10 mouse cellular contexts compared by ENCODE assay signal in the genomic region with DNA sequence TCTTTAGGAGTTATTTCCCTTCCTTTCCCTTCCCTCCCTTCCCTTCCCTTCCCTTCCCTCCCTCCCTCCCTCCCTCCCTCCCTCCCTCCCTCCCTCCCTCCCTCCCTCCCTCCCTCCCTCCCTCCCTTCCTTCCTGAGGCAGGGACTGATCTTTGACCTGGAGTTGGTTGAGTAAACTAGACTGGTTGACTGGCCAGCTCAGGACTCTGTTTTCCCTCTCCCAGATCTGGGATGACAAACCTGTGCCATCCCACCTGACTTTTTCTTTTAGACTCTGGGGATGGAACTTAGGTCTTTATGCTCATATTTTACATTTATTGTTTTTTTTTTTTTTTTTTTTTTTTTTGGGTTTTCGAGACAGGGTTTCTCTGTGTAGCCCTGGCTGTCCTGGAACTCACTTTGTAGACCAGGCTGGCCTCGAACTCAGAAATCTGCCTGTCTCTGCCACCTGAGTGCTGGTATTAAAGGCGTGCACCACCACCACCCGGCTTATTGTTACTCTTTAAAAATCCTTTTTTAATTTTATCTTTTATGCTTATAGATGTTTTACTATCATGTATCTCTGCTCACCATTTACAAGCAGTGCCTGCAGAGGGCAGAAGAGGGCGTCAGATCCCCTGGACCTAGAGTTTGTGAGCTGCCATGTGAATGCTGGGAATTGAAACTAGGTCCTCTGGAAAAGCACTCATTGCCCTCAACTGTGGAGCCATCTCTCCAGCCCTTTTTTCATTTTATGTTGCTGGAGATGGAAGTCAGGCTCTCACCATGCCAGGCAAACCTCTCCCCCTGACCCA. TPM values are rescaled to one million over a fixed set of nuclear protein-coding genes. Genes with fewer than 3 reads are reported as not detected.
DNase-seq lines count a peak whose midpoint lies in the region; ATAC-seq and TF ChIP-seq lines count a peak whose summit lies in the region.
"Had no signal": no experiment of that assay in that cellular context is flagged by ENCODE, and none has a peak within 500 bp of the region (broad histone marks: within the 10 kb centered on the region; RNA-seq: fewer than 3 reads in every experiment).

No protein-coding gene starts in this region.

- no peak for TF ChIP-seq EP300 in stomach, postnatal 0 days (optimal IDR thresholded peaks at IDR 0.05)

- no peak for DNase-seq in hindbrain, postnatal 0 days (ENCODE audit: low spot score)
- no peak for DNase-seq in hindbrain, embryonic 11.5 days (ENCODE audit: low spot score)
- peak; percentile 35 for DNase-seq in spleen, adult 12 weeks (ENCODE audit: low spot score)
- DNase-seq in spleen, adult 18-20 months = no peak
- peak; percentile 67 for DNase-seq in liver
- no peak for DNase-seq in stomach, postnatal 0 days (ENCODE audit: low spot score)
- no peak for DNase-seq in embryo, embryonic 10.5 days (ENCODE audit: low spot score)
- DNase-seq: cerebellum, adult 9-11 months had no signal

- 89% methylated on average over 4 of the region's 5 CpGs for WGBS in hindbrain, postnatal 0 days
- 82% methylated on average over 4 of the region's 5 CpGs for WGBS in hindbrain, embryonic 11.5 days
- 88% methylated on average over 4 of the region's 5 CpGs for WGBS in stomach, postnatal 0 days

- H3K27ac ChIP-seq in hindbrain, postnatal 0 days = no peak overlapping the region
- H3K27ac ChIP-seq in hindbrain, embryonic 11.5 days (ENCODE audit: low read depth, low read length) = no peak overlapping the region
- H3K27ac ChIP-seq in stomach, postnatal 0 days (replicated peaks) = no peak overlapping the region
- H3K27ac ChIP-seq: macrophage had no signal

- H3K4me2 ChIP-seq in hindbrain, postnatal 0 days (ENCODE audit: low read depth, low read length) = no peak overlapping the region
- H3K4me2 ChIP-seq in hindbrain, embryonic 11.5 days (replicated peaks; ENCODE audit: low read depth, low read length) = no peak overlapping the region
- no peak overlapping the region for H3K4me2 ChIP-seq in stomach, postnatal 0 days (replicated peaks; ENCODE audit: low read depth)

- ATAC-seq in hindbrain, postnatal 0 days = no peak
- no peak for ATAC-seq in hindbrain, embryonic 11.5 days (ENCODE audit: low FRiP score)
- ATAC-seq in stomach, postnatal 0 days (ENCODE audit: low FRiP score, low TSS enrichment) = no peak
- no peak for ATAC-seq in activated CD4-positive, CD25-positive, alpha-beta regulatory T cell, adult 4 months

- peaks cover 5% of the 10 kb centered on the region; the same call in 1 of the 2 replicates for H3K36me3 ChIP-seq in hindbrain, postnatal 0 days (ENCODE audit: insufficient read depth, low read length)
- H3K36me3 ChIP-seq in hindbrain, embryonic 11.5 days (ENCODE audit: control insufficient read depth, insufficient read depth, low read length) = no peaks in the 10 kb centered on the region
- no peaks in the 10 kb centered on the region for H3K36me3 ChIP-seq in stomach, postnatal 0 days (ENCODE audit: control insufficient read depth, insufficient read depth, low read length)

- no peaks in the 10 kb centered on the region for H3K4me1 ChIP-seq in hindbrain, postnatal 0 days (ENCODE audit: insufficient read depth, low read length)
- H3K4me1 ChIP-seq in hindbrain, embryonic 11.5 days (replicated peaks; ENCODE audit: control insufficient read depth, insufficient read depth, low read length) = no peaks in the 10 kb centered on the region
- no peaks in the 10 kb centered on the region for H3K4me1 ChIP-seq in stomach, postnatal 0 days (replicated peaks; ENCODE audit: control insufficient read depth, insufficient read depth)

- H3K9me3 ChIP-seq in hindbrain, postnatal 0 days (ENCODE audit: low read length) = no peaks in the 10 kb centered on the region
- H3K9me3 ChIP-seq in hindbrain, embryonic 11.5 days (ENCODE audit: control insufficient read depth, low read length) = no peaks in the 10 kb centered on the region
- H3K9me3 ChIP-seq in stomach, postnatal 0 days (ENCODE audit: control insufficient read depth, low read length) = no peaks in the 10 kb centered on the region

- TF ChIP-seq CTCF in hindbrain, postnatal 0 days (IDR thresholded peaks at IDR 0.05; ENCODE audit: low read depth) = 0 out of 2 replicates have a peak, but pooled peaks have one; percentile 2
- peak; percentile 38; the same call in 1 of the 2 replicates for TF ChIP-seq CTCF in stomach, postnatal 0 days (IDR thresholded peaks at IDR 0.05; ENCODE audit: low read depth)

- no peak overlapping the region for H3K4me3 ChIP-seq in hindbrain, postnatal 0 days (ENCODE audit: low read length)
- no peak overlapping the region for H3K4me3 ChIP-seq in hindbrain, embryonic 11.5 days (ENCODE audit: low read depth, low read length)
- no peak overlapping the region for H3K4me3 ChIP-seq in stomach, postnatal 0 days (ENCODE audit: low read depth, low read length)

- H3K9ac ChIP-seq in hindbrain, postnatal 0 days (replicated peaks; ENCODE audit: low read length) = no peak overlapping the region
- no peak overlapping the region for H3K9ac ChIP-seq in hindbrain, embryonic 11.5 days (ENCODE audit: low read depth, low read length)
- H3K9ac ChIP-seq in stomach, postnatal 0 days (ENCODE audit: low read length) = no peak overlapping the region

- no peaks in the 10 kb centered on the region for H3K27me3 ChIP-seq in hindbrain, postnatal 0 days (ENCODE audit: insufficient read depth, low read length)
- H3K27me3 ChIP-seq in hindbrain, embryonic 11.5 days (ENCODE audit: control insufficient read depth, insufficient read depth, low read length) = no peaks in the 10 kb centered on the region
- no peaks in the 10 kb centered on the region for H3K27me3 ChIP-seq in stomach, postnatal 0 days (ENCODE audit: control insufficient read depth, insufficient read depth, low read length)

RNA-seq across cellular contexts. Expression of a gene that starts 22.3 kb away (rescaled TPM):
- total RNA-seq in hindbrain, postnatal 0 days (2014; rRNA removed) = 209 and 214 TPM in 2 replicates
- polyA plus RNA-seq in hindbrain, postnatal 0 days (2015; fragmentation: Nextera tagmentation; extraction: Ambion mirVana) = 110 and 115 TPM in 2 replicates
- polyA plus RNA-seq in hindbrain, embryonic 11.5 days (2014; fragmentation: Nextera tagmentation; extraction: Ambion mirVana) = 67.1 and 77.4 TPM in 2 replicates
- polyA plus RNA-seq in stomach, postnatal 0 days (2015; fragmentation: Nextera tagmentation; extraction: Ambion mirVana) = 30.8 and 33.0 TPM in 2 replicates
- 10 to 100 TPM; 13.4 to 15.5 TPM for polyA plus RNA-seq in activated CD4-positive, CD25-positive, alpha-beta regulatory T cell, adult 4 months (2017; shearing (Covaris generic))

RNA-seq across cellular contexts. Expression of a gene that starts 44.6 kb away (rescaled TPM):
- total RNA-seq in hindbrain, postnatal 0 days (2014; rRNA removed) = 34.2 and 55.2 TPM in 2 replicates
- polyA plus RNA-seq in hindbrain, postnatal 0 days (2015; fragmentation: Nextera tagmentation; extraction: Ambion mirVana) = 47.8 and 48.3 TPM in 2 replicates
- 24.1 and 28.8 TPM in 2 replicates for polyA plus RNA-seq in hindbrain, embryonic 11.5 days (2014; fragmentation: Nextera tagmentation; extraction: Ambion mirVana)
- 20.8 and 22.6 TPM in 2 replicates for polyA plus RNA-seq in stomach, postnatal 0 days (2015; fragmentation: Nextera tagmentation; extraction: Ambion mirVana)
- 10 to 100 TPM; 14.2 to 14.4 TPM for polyA plus RNA-seq in activated CD4-positive, CD25-positive, alpha-beta regulatory T cell, adult 4 months (2017; shearing (Covaris generic))

Comparison
In these comparisons a context has a peak if more than half of its experiments do, and no peak if none do; other contexts are left out.
1. DNase-seq: peak in spleen, adult 12 weeks (single experiment) and liver (single experiment); none in hindbrain, postnatal 0 days (single experiment), hindbrain, embryonic 11.5 days (single experiment), spleen, adult 18-20 months (0 of 2), stomach, postnatal 0 days (single experiment) and embryo, embryonic 10.5 days (single experiment).